Mouse (Mus musculus): ENCODE data around the gene Hacd2. TPM values are rescaled to one million over a fixed set of nuclear protein-coding genes. Genes with fewer than 3 reads are reported as not detected.

Hacd2 gene
- polyA plus RNA-seq, 1 experiment from 2014 or later = 101 TPM

DNA sequence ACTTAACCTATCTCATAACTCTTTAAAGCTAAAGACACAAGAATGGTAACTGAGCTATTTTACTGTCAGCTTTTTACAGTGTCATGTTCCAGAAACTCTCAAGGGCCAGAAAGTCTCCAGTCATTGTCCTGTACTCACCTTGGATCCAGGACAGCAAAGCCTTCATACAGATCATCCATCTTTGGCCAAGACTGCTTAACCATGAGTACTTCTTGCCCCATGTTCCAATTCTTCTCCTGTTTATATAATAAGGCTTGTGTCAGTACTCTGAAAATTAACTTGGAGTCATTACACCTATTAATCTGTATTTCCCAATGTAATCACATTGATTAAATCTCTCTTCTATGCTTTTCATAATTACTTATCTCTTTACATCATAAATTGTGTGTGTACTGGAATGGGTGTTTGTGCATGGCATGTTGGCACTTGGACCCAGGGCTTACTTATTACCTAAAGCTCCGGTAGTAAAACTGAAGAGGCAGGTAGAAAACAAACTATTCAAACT is 3.7 kb upstream of the Hacd2 start:
- no peak overlapping the region for H3K27ac ChIP-seq
- no peak for DNase-seq (ENCODE audit: low spot score)
- WGBS = 86% methylated on average over 1 of the region's 1 CpGs
- H3K27me3 ChIP-seq (ENCODE audit: insufficient read depth, poor library complexity, severe bottlenecking) = peaks cover 25% of the 10 kb centered on the region
- no peaks in the 10 kb centered on the region for H3K36me3 ChIP-seq
- H3K9me3 ChIP-seq = no peaks in the 10 kb centered on the region
- 0 out of 2 replicates have a peak, but pooled peaks cover 2% of the 10 kb centered on the region for H3K4me1 ChIP-seq
- no peak overlapping the region for H3K4me3 ChIP-seq

DNA sequence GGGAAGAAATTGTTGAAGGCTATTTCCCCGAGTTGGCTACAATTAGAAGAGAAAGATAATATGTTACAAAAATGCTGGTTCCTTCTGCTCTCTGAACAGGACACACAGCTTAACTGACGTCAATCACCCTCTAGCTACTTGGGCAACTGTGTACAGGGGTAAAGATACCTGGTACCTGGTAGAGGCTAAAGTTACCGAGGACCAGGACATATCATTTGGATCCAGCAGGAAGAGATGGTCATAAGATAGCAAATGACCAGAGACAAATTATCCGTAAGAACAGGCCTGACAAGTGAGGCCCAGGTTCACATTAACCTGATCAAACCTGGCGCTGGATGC is 356 bp upstream of the Hacd2 start:
- H3K4me3 ChIP-seq = peak overlapping the region; percentile 89
- 0 out of 2 replicates have a peak, but pooled peaks cover 2% of the 10 kb centered on the region for H3K4me1 ChIP-seq
- WGBS = 54% methylated on average over 5 of the region's 5 CpGs
- H3K27me3 ChIP-seq (ENCODE audit: insufficient read depth, poor library complexity, severe bottlenecking) = peaks cover 25% of the 10 kb centered on the region
- H3K9me3 ChIP-seq = no peaks in the 10 kb centered on the region
- peak overlapping the region; percentile 95 for H3K27ac ChIP-seq
- H3K36me3 ChIP-seq = peaks cover 13% of the 10 kb centered on the region
- no peak for DNase-seq (ENCODE audit: low spot score)

DNA sequence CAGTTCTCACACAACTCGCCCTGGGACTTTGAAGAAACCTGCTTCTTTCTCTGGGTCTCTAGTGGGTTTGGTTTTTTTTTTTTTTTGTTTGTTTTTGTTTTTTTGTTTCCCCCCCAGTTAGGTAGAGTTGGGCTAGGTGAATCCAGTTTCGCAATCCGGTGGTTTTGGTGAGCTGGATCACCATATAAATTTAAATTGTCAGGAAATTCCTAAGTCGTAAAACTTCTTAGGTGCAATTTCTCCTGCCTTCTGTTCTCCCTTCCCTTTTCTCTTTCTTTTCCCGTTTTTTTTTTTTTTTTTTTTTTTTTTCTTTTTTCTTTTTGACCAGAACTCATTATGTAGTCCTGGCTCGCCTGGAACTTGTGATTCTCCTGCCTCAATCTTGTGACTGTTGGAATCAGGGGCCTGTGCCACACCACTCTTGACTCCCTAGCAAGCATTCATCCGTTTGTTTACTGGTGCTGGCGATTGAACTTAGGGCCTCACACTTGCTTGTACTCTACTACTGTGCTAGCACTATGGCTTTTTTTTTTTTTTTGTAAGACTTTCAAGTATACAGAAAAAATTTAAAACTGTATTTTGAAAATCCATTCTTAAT is 1.0 kb downstream of the Hacd2 start:
- WGBS = 7% methylated on average over 8 of the region's 8 CpGs
- Histone ChIP-seq H3K4me3 (peak overlapping the region; percentile 89), H3K27ac (peak overlapping the region; percentile 95; the same call in 1 of the 2 replicates), H3K27me3 (ENCODE audit: insufficient read depth, poor library complexity, severe bottlenecking) (peaks cover 19% of the 10 kb centered on the region), H3K9me3 (no peaks in the 10 kb centered on the region), H3K4me1 (0 out of 2 replicates have a peak, but pooled peaks cover 2% of the 10 kb centered on the region), H3K36me3 (peaks cover 18% of the 10 kb centered on the region)
- DNase-seq (ENCODE audit: low spot score) = no peak

DNA sequence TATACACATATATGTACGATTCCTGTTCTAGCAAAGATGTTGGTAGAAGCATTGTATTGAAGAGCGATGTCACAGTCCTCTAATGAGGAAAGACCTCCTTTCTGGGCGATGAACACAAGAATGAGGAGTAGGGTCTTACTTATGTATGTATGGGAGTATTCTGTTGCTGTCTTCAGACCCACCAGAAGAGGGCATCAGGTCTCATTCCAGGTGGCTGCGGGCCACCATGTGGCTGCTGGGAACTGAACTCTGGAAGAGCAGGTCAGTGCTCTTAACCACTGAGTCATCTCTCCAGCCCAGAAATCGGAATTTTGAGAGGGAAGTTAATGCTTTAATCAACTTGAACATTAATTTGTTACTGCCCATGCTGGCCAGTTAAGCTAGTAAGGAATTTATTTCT is 2.1 kb downstream of the Hacd2 start:
- H3K9me3 ChIP-seq = no peaks in the 10 kb centered on the region
- no peak overlapping the region for H3K4me3 ChIP-seq
- 82% methylated on average over 5 of the region's 5 CpGs for WGBS
- no peak overlapping the region for H3K27ac ChIP-seq
- peaks cover 17% of the 10 kb centered on the region for H3K27me3 ChIP-seq (ENCODE audit: insufficient read depth, poor library complexity, severe bottlenecking)
- peaks cover 26% of the 10 kb centered on the region for H3K36me3 ChIP-seq
- DNase-seq (ENCODE audit: low spot score) = no peak
- 0 out of 2 replicates have a peak, but pooled peaks cover 2% of the 10 kb centered on the region for H3K4me1 ChIP-seq

DNA sequence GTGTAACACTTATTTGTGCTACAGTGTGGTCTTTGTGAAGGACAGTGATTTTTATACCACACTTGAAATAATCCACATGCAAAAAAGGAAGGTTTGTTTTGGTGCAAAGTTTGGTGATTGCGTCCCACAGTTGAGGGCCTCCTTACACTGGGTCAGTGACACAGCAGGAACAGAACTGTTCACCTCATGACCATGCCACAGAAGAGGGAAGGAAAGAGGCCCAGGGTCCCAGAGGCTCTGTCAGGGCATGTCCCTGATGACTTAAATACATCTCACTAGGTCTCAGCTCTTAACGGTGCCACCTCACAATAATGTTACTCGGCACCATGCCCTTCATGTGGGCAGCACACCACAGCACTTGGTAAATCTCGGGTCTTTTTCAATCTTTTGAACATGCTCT is 3.1 kb downstream of the Hacd2 start:
- Histone ChIP-seq H3K4me1 (0 out of 2 replicates have a peak, but pooled peaks cover 2% of the 10 kb centered on the region), H3K27ac (no peak overlapping the region), H3K27me3 (ENCODE audit: insufficient read depth, poor library complexity, severe bottlenecking) (peaks cover 8% of the 10 kb centered on the region; the same call in 1 of the 2 replicates), H3K4me3 (no peak overlapping the region), H3K36me3 (peaks cover 29% of the 10 kb centered on the region), H3K9me3 (no peaks in the 10 kb centered on the region)
- WGBS = 90% methylated on average over 4 of the region's 4 CpGs
- DNase-seq (ENCODE audit: low spot score) = no peak

DNA sequence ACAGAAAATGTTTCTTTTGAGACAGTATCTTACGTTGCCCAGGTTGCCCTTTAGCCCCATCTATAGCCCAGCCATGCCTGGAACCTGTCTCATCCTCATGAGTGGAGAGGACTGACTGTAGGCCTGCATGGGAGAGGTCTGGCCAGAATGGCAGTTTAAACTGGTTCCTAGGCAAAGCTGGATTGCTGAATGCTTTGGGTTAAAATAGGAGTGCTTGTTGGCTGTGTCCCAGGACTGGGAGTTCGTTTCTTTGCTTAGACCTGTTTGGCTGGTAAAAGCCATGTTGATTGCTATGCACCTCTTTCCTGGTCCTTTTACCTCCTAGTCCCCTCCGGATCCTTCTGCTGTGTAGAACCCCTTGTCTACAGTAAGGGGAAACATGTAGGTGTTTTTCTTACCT is 11.0 kb downstream of the Hacd2 start:
- peaks cover 17% of the 10 kb centered on the region for H3K36me3 ChIP-seq
- H3K27me3 ChIP-seq (ENCODE audit: insufficient read depth, poor library complexity, severe bottlenecking) = no peaks in the 10 kb centered on the region
- H3K4me1 ChIP-seq = peaks cover 7% of the 10 kb centered on the region; the same call in 1 of the 2 replicates
- no peaks in the 10 kb centered on the region for H3K9me3 ChIP-seq
- DNase-seq (ENCODE audit: low spot score) = no peak
- no peak overlapping the region for H3K4me3 ChIP-seq
- 87% methylated on average over 3 of the region's 3 CpGs for WGBS
- no peak overlapping the region for H3K27ac ChIP-seq

DNA sequence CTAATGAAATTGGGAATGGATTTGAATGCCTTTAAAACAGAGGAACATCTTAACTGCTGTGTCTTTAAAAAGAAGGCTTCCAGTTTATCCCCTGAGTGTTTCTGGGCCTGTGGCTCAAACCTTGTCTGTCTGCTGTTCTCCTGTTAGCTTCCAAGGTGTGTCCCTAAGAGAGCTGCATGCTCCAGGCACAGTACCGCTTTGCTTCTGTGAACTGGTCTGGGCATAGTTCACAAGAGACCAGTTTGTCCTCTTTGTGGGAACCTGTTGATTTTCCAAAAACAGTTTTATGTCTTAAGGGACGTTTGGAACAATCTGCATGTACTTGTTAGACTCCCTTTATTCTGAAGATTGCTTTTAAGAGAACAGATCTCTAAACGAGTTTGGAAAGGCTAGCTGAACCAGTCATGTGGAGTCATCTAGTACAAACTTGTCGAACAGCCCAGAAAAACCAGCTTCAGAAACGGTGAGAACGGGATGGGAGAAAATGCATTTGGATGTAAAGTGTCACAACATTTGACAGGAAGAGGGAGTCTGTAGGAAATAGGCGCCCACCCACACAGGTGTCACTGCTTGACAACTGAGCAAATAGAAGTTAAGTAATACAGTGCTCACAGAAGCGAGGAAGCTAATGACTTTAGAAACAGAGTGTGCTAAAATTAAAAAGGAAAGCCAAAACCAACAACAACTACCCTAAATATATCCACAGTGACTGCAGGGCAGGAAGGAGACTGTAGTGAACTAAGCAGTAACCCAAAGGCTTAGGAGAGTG is 11.8 kb downstream of the Hacd2 start:
- Histone ChIP-seq H3K36me3 (peaks cover 12% of the 10 kb centered on the region), H3K9me3 (no peaks in the 10 kb centered on the region), H3K4me1 (peaks cover 8% of the 10 kb centered on the region; the same call in 1 of the 2 replicates), H3K27me3 (ENCODE audit: insufficient read depth, poor library complexity, severe bottlenecking) (no peaks in the 10 kb centered on the region), H3K27ac (no peak overlapping the region), H3K4me3 (no peak overlapping the region)
- no peak for DNase-seq (ENCODE audit: low spot score)
- WGBS = 73% methylated on average over 8 of the region's 8 CpGs

DNA sequence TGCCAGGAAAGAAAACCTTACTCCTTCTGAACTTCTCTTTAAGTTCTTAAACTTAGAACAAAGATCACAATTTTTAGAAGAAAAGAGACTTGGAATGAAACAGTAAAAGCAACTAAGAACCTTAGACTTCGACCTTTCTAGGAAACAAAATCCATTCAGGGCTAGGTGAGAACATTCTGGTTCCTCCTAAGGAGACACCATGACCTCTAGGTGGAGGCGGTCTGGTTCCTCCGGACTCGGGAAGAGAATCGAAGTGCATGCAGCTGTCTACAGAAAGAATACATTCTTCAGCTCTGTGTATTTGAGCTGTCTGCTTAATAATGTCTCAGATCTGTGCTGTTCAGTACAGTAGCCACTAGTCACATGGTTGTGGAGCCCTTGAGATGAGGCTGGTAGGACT is 12.7 kb downstream of the Hacd2 start:
- H3K4me3 ChIP-seq = no peak overlapping the region
- peaks cover 10% of the 10 kb centered on the region; the same call in 1 of the 2 replicates for H3K4me1 ChIP-seq

DNA sequence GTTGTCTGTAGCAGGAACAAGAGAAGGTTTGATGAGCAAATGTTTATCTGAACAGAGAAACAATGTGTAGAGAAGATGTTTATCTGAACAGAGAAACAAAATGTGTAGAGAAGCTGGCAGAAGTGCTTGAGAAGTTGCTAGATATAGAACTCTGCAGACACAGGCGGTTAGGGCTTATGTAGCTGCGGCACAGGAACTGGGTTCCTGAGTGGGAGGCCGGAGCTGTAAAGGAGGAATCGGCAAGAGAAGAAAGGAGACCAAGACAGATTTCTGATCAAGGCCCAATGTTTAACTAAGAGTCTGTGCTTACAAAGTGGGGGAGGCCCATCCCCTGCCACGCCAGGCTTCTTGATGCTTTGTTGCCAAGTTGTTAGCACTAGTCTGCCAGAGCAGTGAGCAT is 14.5 kb downstream of the Hacd2 start:
- Histone ChIP-seq H3K4me1 (peaks cover 9% of the 10 kb centered on the region; the same call in 1 of the 2 replicates), H3K9me3 (no peaks in the 10 kb centered on the region), H3K27me3 (ENCODE audit: insufficient read depth, poor library complexity, severe bottlenecking) (no peaks in the 10 kb centered on the region), H3K27ac (no peak overlapping the region), H3K36me3 (peaks cover 19% of the 10 kb centered on the region), H3K4me3 (no peak overlapping the region)
- no peak for DNase-seq (ENCODE audit: low spot score)
- WGBS = 77% methylated on average over 5 of the region's 5 CpGs

More for the DNA sequence above, 12.7 kb downstream of the Hacd2 start:
- no peak for DNase-seq (ENCODE audit: low spot score)
- H3K27me3 ChIP-seq (ENCODE audit: insufficient read depth, poor library complexity, severe bottlenecking) = no peaks in the 10 kb centered on the region
- H3K27ac ChIP-seq = no peak overlapping the region
- H3K9me3 ChIP-seq = no peaks in the 10 kb centered on the region
- peaks cover 12% of the 10 kb centered on the region for H3K36me3 ChIP-seq
- WGBS = 90% methylated on average over 5 of the region's 5 CpGs

DNA sequence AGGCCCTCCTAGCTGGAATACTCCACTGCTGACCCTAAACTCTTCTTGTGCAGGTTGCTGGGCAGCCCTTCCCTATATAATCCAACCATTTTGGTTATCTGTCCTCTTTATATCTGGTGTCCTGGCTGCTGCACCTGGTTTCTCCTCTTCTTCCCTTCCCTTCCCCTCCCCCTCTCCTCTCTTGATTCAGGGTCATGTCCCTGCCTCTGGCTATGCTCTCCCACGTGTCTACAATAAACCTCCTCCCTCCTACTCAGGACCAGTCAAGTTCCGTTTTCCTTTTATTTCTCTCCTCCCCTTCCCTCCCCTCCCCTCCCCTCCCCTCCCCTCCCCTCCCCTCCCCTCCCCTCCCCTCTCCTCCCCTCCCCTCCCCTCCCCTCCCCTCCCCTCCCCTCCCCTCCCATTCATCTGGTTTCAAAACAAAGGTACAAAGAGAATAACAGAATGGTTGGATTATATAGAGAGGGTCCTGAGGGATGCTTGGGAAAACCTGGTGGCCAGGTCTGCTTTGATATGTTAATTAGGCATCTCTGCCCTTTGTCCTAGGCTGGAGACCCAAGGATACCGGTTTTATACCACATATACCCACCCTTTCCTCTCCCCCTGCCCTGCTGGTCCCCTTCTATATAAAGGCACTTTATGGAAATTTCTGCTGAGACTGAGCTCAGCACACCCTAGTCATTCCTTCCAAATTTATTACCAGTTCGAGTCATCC is 16.3 kb downstream of the Hacd2 start:
- no peaks in the 10 kb centered on the region for H3K9me3 ChIP-seq
- 34% methylated on average over 4 of the region's 4 CpGs for WGBS
- DNase-seq (ENCODE audit: low spot score) = no peak
- H3K4me1 ChIP-seq = peaks cover 9% of the 10 kb centered on the region; the same call in 1 of the 2 replicates
- H3K36me3 ChIP-seq = peaks cover 24% of the 10 kb centered on the region
- H3K27me3 ChIP-seq (ENCODE audit: insufficient read depth, poor library complexity, severe bottlenecking) = no peaks in the 10 kb centered on the region
- no peak overlapping the region for H3K27ac ChIP-seq
- H3K4me3 ChIP-seq = no peak overlapping the region

DNA sequence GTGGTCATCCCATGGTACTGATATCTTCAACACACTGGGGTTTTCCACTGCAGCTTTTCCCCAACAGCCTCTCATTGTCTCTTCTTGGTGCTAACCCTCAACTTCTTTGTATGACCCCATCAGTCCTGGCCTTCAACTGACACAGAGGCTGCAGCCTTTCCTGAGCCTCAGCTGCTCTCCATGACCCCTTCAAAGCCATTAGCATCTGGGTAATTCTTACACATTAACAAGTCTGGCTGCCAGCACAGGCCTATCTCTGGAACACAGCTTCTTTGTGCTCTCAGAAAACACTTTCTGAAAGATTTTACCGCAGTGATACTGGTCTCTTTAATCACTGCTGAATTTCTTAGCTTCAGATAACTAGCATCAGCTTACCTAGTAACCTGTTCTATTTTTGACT is 17.9 kb downstream of the Hacd2 start:
- Histone ChIP-seq H3K27ac (no peak overlapping the region), H3K27me3 (ENCODE audit: insufficient read depth, poor library complexity, severe bottlenecking) (no peaks in the 10 kb centered on the region), H3K9me3 (no peaks in the 10 kb centered on the region), H3K4me3 (no peak overlapping the region), H3K36me3 (peaks cover 22% of the 10 kb centered on the region), H3K4me1 (peaks cover 9% of the 10 kb centered on the region; the same call in 1 of the 2 replicates)
- no peak for DNase-seq (ENCODE audit: low spot score)
- 67% methylated on average over 1 of the region's 1 CpGs for WGBS

DNA sequence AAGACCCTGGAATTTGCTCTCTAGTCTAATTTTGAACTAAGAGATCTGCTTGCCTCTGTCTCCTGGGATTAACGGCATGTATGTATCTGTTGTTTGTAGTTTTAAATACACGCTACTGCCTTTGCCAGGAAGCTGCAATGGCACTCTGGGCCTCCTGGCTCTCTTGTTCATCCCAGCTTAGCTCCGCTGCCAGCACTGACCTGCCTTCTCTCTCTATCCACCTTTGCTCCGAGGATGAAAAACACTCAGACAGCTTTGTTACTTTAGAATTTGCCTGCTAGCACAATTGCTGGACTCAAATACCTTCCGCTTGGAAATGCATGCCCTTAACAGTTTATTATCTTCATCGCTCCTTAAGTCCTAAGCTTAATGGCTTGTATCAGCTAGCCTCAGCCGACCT is 18.8 kb downstream of the Hacd2 start:
- no peaks in the 10 kb centered on the region for H3K27me3 ChIP-seq (ENCODE audit: insufficient read depth, poor library complexity, severe bottlenecking)
- no peak overlapping the region for H3K4me3 ChIP-seq
- DNase-seq (ENCODE audit: low spot score) = no peak
- 87% methylated on average over 7 of the region's 7 CpGs for WGBS
- H3K9me3 ChIP-seq = no peaks in the 10 kb centered on the region
- peaks cover 22% of the 10 kb centered on the region for H3K36me3 ChIP-seq
- H3K27ac ChIP-seq = no peak overlapping the region
- peaks cover 9% of the 10 kb centered on the region; the same call in 1 of the 2 replicates for H3K4me1 ChIP-seq
